Mouse (Mus musculus): ENCODE results near the gene Fam129a.

Gene Fam129a

GRCm38 (mm10) chr1:151570981-151571837 is at the start of gene Fam129a:
Fam129a (plus strand) TSS chr1:151571186.
- peak in 1 of 2 experiments; percentile 10 for DNase-seq (ENCODE audit: low spot score in 2 of 2)

- no peak for DNase-seq (ENCODE audit: low spot score in 2 of 2)
These were observed 44.3 kb upstream of the Fam129a start for GRCm38 (mm10) chr1:151526701-151527100.

- no peak for DNase-seq (ENCODE audit: low spot score in 2 of 2)
These were observed 27.0 kb upstream of the Fam129a start for GRCm38 (mm10) chr1:151543796-151544477.

- no peak for DNase-seq (ENCODE audit: low spot score in 2 of 2)
These were observed 26.4 kb upstream of the Fam129a start for GRCm38 (mm10) chr1:151544581-151544980.

- no peak for DNase-seq (ENCODE audit: low spot score in 2 of 2)
These were observed 25.4 kb upstream of the Fam129a start for GRCm38 (mm10) chr1:151545571-151545970.

- DNase-seq (ENCODE audit: low spot score in 2 of 2), result no peak
These were observed 21.9 kb upstream of the Fam129a start for GRCm38 (mm10) chr1:151548896-151549610.

GRCm38 (mm10) chr1:151549794-151550193 is 21.2 kb upstream of the Fam129a start:
- DNase-seq (ENCODE audit: low spot score in 2 of 2), result no peak

- no peak for DNase-seq (ENCODE audit: low spot score in 2 of 2)
These were observed 20.2 kb upstream of the Fam129a start for GRCm38 (mm10) chr1:151550587-151551479.

GRCm38 (mm10) chr1:151560536-151560935 is 10.4 kb upstream of the Fam129a start:
- no peak for DNase-seq (ENCODE audit: low spot score in 2 of 2)

GRCm38 (mm10) chr1:151563401-151563800 is 7.6 kb upstream of the Fam129a start:
- DNase-seq (ENCODE audit: low spot score in 2 of 2), result no peak

- DNase-seq (ENCODE audit: low spot score in 2 of 2), result no peak
These were observed 7.1 kb upstream of the Fam129a start for GRCm38 (mm10) chr1:151563893-151564292.

- DNase-seq (ENCODE audit: low spot score in 2 of 2), result peak; percentile 54 to 69
These were observed 6.6 kb upstream of the Fam129a start for GRCm38 (mm10) chr1:151564377-151564776.

GRCm38 (mm10) chr1:151568682-151569081 is 2.3 kb upstream of the Fam129a start:
- no peak for DNase-seq (ENCODE audit: low spot score in 2 of 2)

GRCm38 (mm10) chr1:151571838-151572578 is 1.0 kb downstream of the Fam129a start:
- no peak for DNase-seq (ENCODE audit: low spot score in 2 of 2)

GRCm38 (mm10) chr1:151572601-151573320 is 1.8 kb downstream of the Fam129a start:
- DNase-seq (ENCODE audit: low spot score in 2 of 2), result no peak

GRCm38 (mm10) chr1:151580200-151580982 is 9.4 kb downstream of the Fam129a start:
- no peak for DNase-seq (ENCODE audit: low spot score in 2 of 2)

- no peak for DNase-seq (ENCODE audit: low spot score in 2 of 2)
These were observed 10.5 kb downstream of the Fam129a start for GRCm38 (mm10) chr1:151581454-151581853.

GRCm38 (mm10) chr1:151581977-151582376 is 11.0 kb downstream of the Fam129a start:
- no peak for DNase-seq (ENCODE audit: low spot score in 2 of 2)

Measured in spleen, postnatal 14 days (tissue).